Mouse (Mus musculus): Measurements from ENCODE around the gene B3glct. TPM values are rescaled to one million over a fixed set of nuclear protein-coding genes. Genes with fewer than 3 reads are reported as not detected.

B3glct gene
- polyA plus RNA-seq, 1 experiment, result 8.3 TPM

GRCm38 (mm10) chr5:149767651-149768301 is 89.7 kb downstream of the B3glct start:
- Histone ChIP-seq H3K4me3 (replicated peaks; ENCODE audit: insufficient read depth, low read depth, low read length) (no peak overlapping the region), H3K4me1 (ENCODE audit: control insufficient read depth, insufficient read depth, low read length) (no peaks in the 10 kb centered on the region), H3K27me3 (ENCODE audit: control insufficient read depth, insufficient read depth, low read length) (no peaks in the 10 kb centered on the region), H3K27ac (ENCODE audit: insufficient read depth, low read length) (no peak overlapping the region)
- TF ChIP-seq POLR2A (IDR thresholded peaks at IDR 0.05; ENCODE audit: borderline replicate concordance, insufficient read depth, low read length) (no peak), CTCF (IDR thresholded peaks at IDR 0.05; ENCODE audit: borderline replicate concordance, insufficient read depth, low read depth, low read length) (no peak)
- 93% methylated on average over 5 of the region's 5 CpGs for WGBS
- no peak for DNase-seq

DNA sequence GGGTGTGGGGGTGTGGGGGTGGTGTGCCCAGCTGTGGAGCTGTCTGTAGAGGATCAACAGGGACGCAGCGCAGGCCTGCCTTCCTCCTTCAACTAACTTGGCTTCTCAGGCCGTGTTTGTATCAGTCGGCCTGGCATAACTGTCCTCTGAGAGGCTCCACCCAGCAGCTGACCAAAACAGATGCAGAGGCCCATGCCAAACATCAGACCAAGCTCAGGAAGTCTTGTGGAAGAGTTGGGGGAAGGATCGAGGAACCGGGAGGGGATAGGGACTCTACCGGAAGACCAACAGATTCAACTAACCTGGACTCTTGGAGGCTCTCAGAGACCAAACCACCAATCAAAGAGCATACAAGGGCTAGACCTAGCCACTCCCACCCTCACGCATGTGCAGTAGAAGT is 91.6 kb downstream of the B3glct start:
- Histone ChIP-seq H3K27me3 (ENCODE audit: control insufficient read depth, insufficient read depth, low read length) (no peaks in the 10 kb centered on the region), H3K4me3 (replicated peaks; ENCODE audit: insufficient read depth, low read depth, low read length) (no peak overlapping the region), H3K4me1 (ENCODE audit: control insufficient read depth, insufficient read depth, low read length) (no peaks in the 10 kb centered on the region), H3K27ac (ENCODE audit: insufficient read depth, low read length) (no peak overlapping the region)
- WGBS, result 78% methylated on average over 8 of the region's 8 CpGs
- no peak for TF ChIP-seq CTCF (IDR thresholded peaks at IDR 0.05; ENCODE audit: borderline replicate concordance, insufficient read depth, low read depth, low read length)
- no peak for TF ChIP-seq POLR2A (IDR thresholded peaks at IDR 0.05; ENCODE audit: borderline replicate concordance, insufficient read depth, low read length)
- no peak for DNase-seq

DNA sequence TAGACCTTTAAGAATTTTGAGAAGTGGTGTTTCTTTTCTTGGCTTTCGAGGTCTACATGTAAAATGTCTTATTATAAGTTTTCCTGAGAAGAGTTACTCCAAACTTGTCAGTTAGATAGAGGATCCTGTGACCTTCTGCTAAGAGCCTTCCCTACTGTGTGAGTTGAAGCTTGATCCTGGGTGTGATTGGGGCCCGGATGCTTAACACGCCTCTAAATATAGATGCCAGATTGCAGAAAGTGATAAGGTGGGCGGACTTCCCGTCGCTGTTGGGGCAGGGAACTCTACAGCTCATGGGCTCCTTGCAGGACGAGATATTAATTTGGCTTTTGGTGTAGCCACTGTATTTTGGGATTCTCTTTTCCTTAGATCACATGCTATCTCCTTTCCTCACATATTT is 98.0 kb downstream of the B3glct start:
- no peak for DNase-seq
- no peaks in the 10 kb centered on the region for H3K4me1 ChIP-seq (ENCODE audit: control insufficient read depth, insufficient read depth, low read length)
- H3K4me3 ChIP-seq (replicated peaks; ENCODE audit: insufficient read depth, low read depth, low read length), result no peak overlapping the region
- no peaks in the 10 kb centered on the region for H3K27me3 ChIP-seq (ENCODE audit: control insufficient read depth, insufficient read depth, low read length)
- TF ChIP-seq POLR2A (IDR thresholded peaks at IDR 0.05; ENCODE audit: borderline replicate concordance, insufficient read depth, low read length) (no peak), CTCF (IDR thresholded peaks at IDR 0.05; ENCODE audit: borderline replicate concordance, insufficient read depth, low read depth, low read length) (no peak)
- H3K27ac ChIP-seq (ENCODE audit: insufficient read depth, low read length), result no peak overlapping the region
- WGBS, result 84% methylated on average over 7 of the region's 7 CpGs

DNA sequence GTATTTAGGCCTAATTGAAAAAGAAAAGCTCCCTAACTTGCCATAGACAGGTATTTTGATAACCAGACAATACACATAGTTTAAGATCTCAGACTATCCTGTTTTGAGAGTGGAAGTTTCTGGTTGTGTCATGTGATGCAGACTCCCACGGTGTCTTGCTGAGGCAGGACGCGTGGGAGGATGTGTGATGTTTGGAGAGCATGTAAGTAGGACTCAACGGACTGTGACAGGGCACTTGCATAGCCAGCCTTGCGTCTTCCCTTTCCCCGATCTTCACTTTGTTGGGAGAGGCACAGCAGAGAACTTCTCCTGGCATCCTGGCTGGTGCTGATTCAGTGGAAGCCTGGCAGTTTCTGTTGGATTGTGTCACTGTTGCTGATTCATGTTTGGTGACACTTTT is 101.7 kb downstream of the B3glct start:
- no peak for TF ChIP-seq POLR2A (IDR thresholded peaks at IDR 0.05; ENCODE audit: borderline replicate concordance, insufficient read depth, low read length)
- TF ChIP-seq CTCF (IDR thresholded peaks at IDR 0.05; ENCODE audit: borderline replicate concordance, insufficient read depth, low read depth, low read length), result no peak

DNA sequence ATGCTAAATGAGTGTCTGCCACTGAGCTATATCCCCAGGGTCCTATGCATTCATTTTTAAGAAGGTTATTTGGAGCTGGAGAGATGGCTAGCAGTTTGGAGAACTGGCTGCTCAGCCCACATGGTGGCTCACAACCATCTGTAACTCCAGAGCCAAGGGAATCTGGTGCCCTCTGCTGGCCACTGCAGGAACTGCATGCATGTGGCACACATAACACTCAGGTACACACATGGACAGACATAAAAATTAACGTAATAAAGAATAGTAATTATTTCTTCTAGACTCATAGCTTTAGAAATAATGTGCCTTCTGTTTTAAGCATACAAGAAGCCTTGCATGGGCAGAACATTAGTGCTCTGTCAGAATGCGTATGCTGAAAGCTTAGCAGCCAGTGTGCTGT is 102.4 kb downstream of the B3glct start:
- no peak overlapping the region for H3K4me3 ChIP-seq (replicated peaks; ENCODE audit: insufficient read depth, low read depth, low read length)
- H3K27me3 ChIP-seq (ENCODE audit: control insufficient read depth, insufficient read depth, low read length), result no peaks in the 10 kb centered on the region
- WGBS, result 97% methylated on average over 2 of the region's 2 CpGs
- no peak overlapping the region for H3K27ac ChIP-seq (ENCODE audit: insufficient read depth, low read length)
- H3K4me1 ChIP-seq (ENCODE audit: control insufficient read depth, insufficient read depth, low read length), result no peaks in the 10 kb centered on the region
- no peak for DNase-seq
- 0 out of 2 replicates have a peak, but pooled peaks have one; percentile 6 for TF ChIP-seq CTCF (IDR thresholded peaks at IDR 0.05; ENCODE audit: borderline replicate concordance, insufficient read depth, low read depth, low read length)
- no peak for TF ChIP-seq POLR2A (IDR thresholded peaks at IDR 0.05; ENCODE audit: borderline replicate concordance, insufficient read depth, low read length)

More for the DNA sequence above, 101.7 kb downstream of the B3glct start:
- DNase-seq, result no peak
- Histone ChIP-seq H3K27me3 (ENCODE audit: control insufficient read depth, insufficient read depth, low read length) (no peaks in the 10 kb centered on the region), H3K4me1 (ENCODE audit: control insufficient read depth, insufficient read depth, low read length) (no peaks in the 10 kb centered on the region), H3K4me3 (replicated peaks; ENCODE audit: insufficient read depth, low read depth, low read length) (no peak overlapping the region), H3K27ac (ENCODE audit: insufficient read depth, low read length) (no peak overlapping the region)
- 91% methylated on average over 6 of the region's 6 CpGs for whole genome bisulfite sequencing

DNA sequence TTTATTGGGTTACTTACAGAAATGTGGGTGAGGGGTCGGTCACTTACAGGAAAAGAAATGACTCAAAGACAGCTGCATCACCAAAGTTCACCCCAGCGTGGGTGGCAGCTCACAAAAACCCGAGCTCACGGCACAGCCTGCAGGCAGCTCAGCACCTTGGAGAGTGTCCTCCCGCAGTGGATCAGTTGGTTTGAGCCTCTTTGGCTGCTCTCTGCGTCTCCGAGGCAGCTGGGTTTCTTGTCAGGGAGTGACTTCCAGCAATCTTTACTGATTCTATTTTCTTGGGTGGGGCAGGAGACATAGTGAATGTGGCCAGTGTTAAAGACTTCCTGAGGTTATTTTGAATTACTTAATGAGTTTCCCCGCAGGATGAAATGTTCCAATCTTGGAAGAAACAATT is 112.1 kb downstream of the B3glct start:
- Histone ChIP-seq H3K27me3 (ENCODE audit: control insufficient read depth, insufficient read depth, low read length) (no peaks in the 10 kb centered on the region), H3K4me1 (ENCODE audit: control insufficient read depth, insufficient read depth, low read length) (no peaks in the 10 kb centered on the region), H3K27ac (ENCODE audit: insufficient read depth, low read length) (no peak overlapping the region), H3K4me3 (replicated peaks; ENCODE audit: insufficient read depth, low read depth, low read length) (no peak overlapping the region)
- DNase-seq, result no peak
- 21% methylated on average over 8 of the region's 8 CpGs for WGBS
- TF ChIP-seq POLR2A (IDR thresholded peaks at IDR 0.05; ENCODE audit: borderline replicate concordance, insufficient read depth, low read length) (no peak), CTCF (IDR thresholded peaks at IDR 0.05; ENCODE audit: borderline replicate concordance, insufficient read depth, low read depth, low read length) (no peak)

- WGBS, result 81% methylated on average over 2 of the region's 2 CpGs
- no peaks in the 10 kb centered on the region for H3K27me3 ChIP-seq (ENCODE audit: control insufficient read depth, insufficient read depth, low read length)
- no peak for TF ChIP-seq CTCF (IDR thresholded peaks at IDR 0.05; ENCODE audit: borderline replicate concordance, insufficient read depth, low read depth, low read length)
- TF ChIP-seq POLR2A (IDR thresholded peaks at IDR 0.05; ENCODE audit: borderline replicate concordance, insufficient read depth, low read length), result no peak
- H3K4me1 ChIP-seq (ENCODE audit: control insufficient read depth, insufficient read depth, low read length), result no peaks in the 10 kb centered on the region
- no peak overlapping the region for H3K4me3 ChIP-seq (replicated peaks; ENCODE audit: insufficient read depth, low read depth, low read length)
- no peak for DNase-seq
- no peak overlapping the region for H3K27ac ChIP-seq (ENCODE audit: insufficient read depth, low read length)
Measured at GRCm38 (mm10) chr5:149810071-149810470, 132.0 kb downstream of the B3glct start.

DNA sequence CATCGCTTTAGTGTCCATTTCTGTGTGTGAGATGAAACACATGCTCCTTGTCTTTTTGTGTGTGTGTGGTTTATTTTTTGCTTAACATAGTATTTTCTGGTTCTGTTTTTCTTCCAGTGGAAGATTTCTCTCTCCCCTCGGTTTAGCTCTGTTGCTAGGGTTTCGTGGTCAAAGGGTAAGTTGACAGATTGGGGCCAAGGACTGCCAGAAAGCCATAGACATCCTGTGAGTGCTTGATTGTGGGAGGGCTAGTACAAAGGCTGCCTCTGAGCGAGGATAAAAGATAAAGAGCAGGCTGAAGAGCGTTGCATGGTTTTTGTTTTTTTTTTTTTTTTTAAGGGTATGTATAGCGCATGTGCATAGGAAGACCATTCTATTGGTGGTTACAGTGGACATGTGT is 133.8 kb downstream of the B3glct start:
- WGBS, result 45% methylated on average over 6 of the region's 6 CpGs
- Histone ChIP-seq H3K27ac (ENCODE audit: insufficient read depth, low read length) (no peak overlapping the region), H3K4me1 (ENCODE audit: control insufficient read depth, insufficient read depth, low read length) (no peaks in the 10 kb centered on the region), H3K4me3 (replicated peaks; ENCODE audit: insufficient read depth, low read depth, low read length) (no peak overlapping the region), H3K27me3 (ENCODE audit: control insufficient read depth, insufficient read depth, low read length) (no peaks in the 10 kb centered on the region)
- TF ChIP-seq POLR2A (IDR thresholded peaks at IDR 0.05; ENCODE audit: borderline replicate concordance, insufficient read depth, low read length) (no peak), CTCF (IDR thresholded peaks at IDR 0.05; ENCODE audit: borderline replicate concordance, insufficient read depth, low read depth, low read length) (no peak)
- DNase-seq, result no peak

Other genes starting within 250 kb of the B3glct start
- gene Tex26, start 238.6 kb upstream of the B3glct start, polyA plus RNA-seq (2012; rRNA removed), result 0.30 and 0.34 TPM in 2 replicates
- 0.24 and 0.29 TPM in 2 replicates for gene Wdr95, start 149.6 kb upstream of the B3glct start, polyA plus RNA-seq (2012; rRNA removed)
- gene Hsph1, start 41.9 kb upstream of the B3glct start, polyA plus RNA-seq (2012; rRNA removed), result 111 and 124 TPM in 2 replicates